Mouse (Mus musculus): ENCODE data around the gene Zbtb46.
"Not testable (repeated sequence)": the region's sequence is repeated elsewhere in the genome, so short reads cannot be mapped to it uniquely, and the experiment has no call there.

Zbtb46 gene

GRCm38 (mm10) chr2:181459153-181459672, at the start of gene Zbtb46:
Zbtb46 (minus strand) TSS chr2:181459426.
- no peaks in the 10 kb centered on the region for H3K36me3 ChIP-seq (ENCODE audit: insufficient read depth, low read length)
- no peak for TF ChIP-seq POU5F1 (IDR thresholded peaks at IDR 0.05; ENCODE audit: borderline replicate concordance, low read length)
- TF ChIP-seq NANOG (IDR thresholded peaks at IDR 0.05; ENCODE audit: borderline replicate concordance, low read length), result no peak
- TF ChIP-seq CTCF (conservative IDR thresholded peaks at IDR 0.05; ENCODE audit: low read length), result no peak
- peaks cover 35% of the 10 kb centered on the region for H3K4me1 ChIP-seq (replicated peaks; ENCODE audit: low read depth, low read length)
- H3K4me3 ChIP-seq (replicated peaks; ENCODE audit: low read length), result peak within 1 kb of the TSS; percentile 99
- H3K9me3 ChIP-seq (ENCODE audit: low read length), result no peaks in the 10 kb centered on the region
- H3K27me3 ChIP-seq (ENCODE audit: insufficient read depth, low read length), result peaks cover 75% of the 10 kb centered on the region

DNA sequence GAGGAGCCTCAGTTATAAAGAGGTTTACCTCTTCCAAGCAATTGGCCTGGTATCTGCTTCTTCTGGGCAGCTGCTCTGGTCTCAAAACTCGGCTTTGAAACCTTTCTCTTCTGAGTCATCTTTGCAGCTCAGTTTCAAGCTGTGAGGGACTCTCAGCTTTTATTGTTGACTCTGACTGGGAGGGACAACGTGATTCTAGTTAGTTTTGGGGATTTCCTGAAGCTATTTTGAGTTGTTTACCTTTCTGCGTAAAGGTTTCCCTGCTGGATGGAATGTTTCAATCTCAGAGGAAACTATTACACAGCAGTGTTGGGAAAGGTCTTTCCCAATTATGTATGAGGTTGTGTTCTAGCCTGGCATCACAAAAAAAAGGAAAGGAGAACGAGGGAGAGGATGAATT, 39.4 kb upstream of the Zbtb46 start:
- H3K9me3 ChIP-seq (ENCODE audit: low read length), result no peaks in the 10 kb centered on the region
- H3K27me3 ChIP-seq (ENCODE audit: insufficient read depth, low read length), result peaks cover 5% of the 10 kb centered on the region; the same call in 1 of the 2 replicates
- H3K4me1 ChIP-seq (replicated peaks; ENCODE audit: low read depth, low read length), result peaks cover 50% of the 10 kb centered on the region
- no peak overlapping the region for H3K4me3 ChIP-seq (replicated peaks; ENCODE audit: low read length)
- TF ChIP-seq NANOG (IDR thresholded peaks at IDR 0.05; ENCODE audit: borderline replicate concordance, low read length), result no peak
- no peak for TF ChIP-seq POU5F1 (IDR thresholded peaks at IDR 0.05; ENCODE audit: borderline replicate concordance, low read length)
- TF ChIP-seq CTCF (conservative IDR thresholded peaks at IDR 0.05; ENCODE audit: low read length), result no peak
- peaks cover 55% of the 10 kb centered on the region for H3K36me3 ChIP-seq (ENCODE audit: insufficient read depth, low read length)

DNA sequence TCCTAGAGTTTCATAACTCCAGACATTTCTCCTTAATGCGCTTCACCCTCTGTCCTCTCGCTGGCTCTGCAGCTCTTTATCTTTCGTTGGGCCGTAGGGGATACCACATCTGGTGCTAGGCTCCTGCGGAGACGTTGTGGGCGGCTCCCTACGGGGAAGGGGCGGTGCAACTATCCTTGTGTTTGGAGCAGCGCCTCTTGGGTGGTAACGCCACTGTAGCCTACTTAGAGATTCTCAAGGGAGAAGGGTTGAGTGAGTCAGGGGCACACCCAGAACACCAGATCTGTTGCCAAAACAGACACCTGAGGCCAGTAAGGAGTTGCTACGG, 38.3 kb upstream of the Zbtb46 start:
- peaks cover 44% of the 10 kb centered on the region for H3K36me3 ChIP-seq (ENCODE audit: insufficient read depth, low read length)
- H3K27me3 ChIP-seq (ENCODE audit: insufficient read depth, low read length), result peaks cover 12% of the 10 kb centered on the region
- peaks cover 58% of the 10 kb centered on the region for H3K4me1 ChIP-seq (replicated peaks; ENCODE audit: low read depth, low read length)
- H3K4me3 ChIP-seq (replicated peaks; ENCODE audit: low read length), result peak overlapping the region; percentile 99
- no peaks in the 10 kb centered on the region for H3K9me3 ChIP-seq (ENCODE audit: low read length)
- TF ChIP-seq CTCF (conservative IDR thresholded peaks at IDR 0.05; ENCODE audit: low read length), result no peak
- TF ChIP-seq POU5F1 (IDR thresholded peaks at IDR 0.05; ENCODE audit: borderline replicate concordance, low read length), result no peak
- TF ChIP-seq NANOG (IDR thresholded peaks at IDR 0.05; ENCODE audit: borderline replicate concordance, low read length), result no peak

DNA sequence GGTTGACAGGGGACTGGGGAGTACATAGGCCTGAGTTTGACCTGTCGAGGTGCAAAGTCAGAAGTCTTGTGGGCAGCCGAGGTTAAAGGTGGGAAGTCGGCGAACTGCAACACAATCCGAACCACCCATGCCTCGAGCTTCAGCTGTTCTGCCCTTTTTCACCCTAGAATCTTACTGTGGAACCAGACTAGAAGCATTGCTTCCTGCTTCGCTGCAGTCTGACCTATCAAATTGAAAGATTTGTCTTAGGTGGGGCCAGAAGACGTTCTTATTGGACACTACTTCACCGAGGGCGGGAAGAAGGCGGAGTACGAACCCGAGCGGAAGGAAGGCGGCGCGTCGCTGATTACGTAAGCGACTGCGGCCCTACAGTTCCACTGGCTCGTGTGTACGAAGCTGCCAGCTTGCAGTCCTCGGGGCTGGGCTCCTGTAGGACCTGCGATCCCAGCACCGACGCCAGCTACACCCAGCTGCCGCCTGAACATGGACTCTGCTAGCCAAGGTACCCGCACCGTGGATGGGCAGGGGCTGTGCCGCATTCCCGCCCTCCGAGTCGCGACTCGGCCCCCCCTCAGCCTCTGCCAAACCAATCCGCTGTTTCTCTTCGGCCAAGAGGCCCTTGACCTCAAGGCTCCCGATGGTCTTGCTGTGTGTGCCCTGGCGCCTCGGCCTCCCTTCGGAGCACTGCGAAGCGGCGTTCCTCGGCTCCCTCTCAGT, 37.8 kb upstream of the Zbtb46 start, which contains the start of gene Tpd52l2:
TSS of gene Tpd52l2 (plus strand) at position 312 of the 717 bp plus-strand sequence.
- no peaks in the 10 kb centered on the region for H3K9me3 ChIP-seq (ENCODE audit: low read length)
- H3K4me1 ChIP-seq (replicated peaks; ENCODE audit: low read depth, low read length), result peaks cover 62% of the 10 kb centered on the region
- peaks cover 39% of the 10 kb centered on the region for H3K36me3 ChIP-seq (ENCODE audit: insufficient read depth, low read length)
- no peak for TF ChIP-seq NANOG (IDR thresholded peaks at IDR 0.05; ENCODE audit: borderline replicate concordance, low read length)
- TF ChIP-seq CTCF (conservative IDR thresholded peaks at IDR 0.05; ENCODE audit: low read length), result no peak
- TF ChIP-seq POU5F1 (IDR thresholded peaks at IDR 0.05; ENCODE audit: borderline replicate concordance, low read length), result no peak
- peak within 1 kb of the TSS; percentile 99 for H3K4me3 ChIP-seq (replicated peaks; ENCODE audit: low read length)
- peaks cover 12% of the 10 kb centered on the region for H3K27me3 ChIP-seq (ENCODE audit: insufficient read depth, low read length)

- Histone ChIP-seq H3K27me3 (ENCODE audit: insufficient read depth, low read length) (peaks cover 12% of the 10 kb centered on the region), H3K4me1 (replicated peaks; ENCODE audit: low read depth, low read length) (peaks cover 67% of the 10 kb centered on the region), H3K9me3 (ENCODE audit: low read length) (no peaks in the 10 kb centered on the region)
These were observed 37.1 kb upstream of the Zbtb46 start for GRCm38 (mm10) chr2:181496281-181496680.

DNA sequence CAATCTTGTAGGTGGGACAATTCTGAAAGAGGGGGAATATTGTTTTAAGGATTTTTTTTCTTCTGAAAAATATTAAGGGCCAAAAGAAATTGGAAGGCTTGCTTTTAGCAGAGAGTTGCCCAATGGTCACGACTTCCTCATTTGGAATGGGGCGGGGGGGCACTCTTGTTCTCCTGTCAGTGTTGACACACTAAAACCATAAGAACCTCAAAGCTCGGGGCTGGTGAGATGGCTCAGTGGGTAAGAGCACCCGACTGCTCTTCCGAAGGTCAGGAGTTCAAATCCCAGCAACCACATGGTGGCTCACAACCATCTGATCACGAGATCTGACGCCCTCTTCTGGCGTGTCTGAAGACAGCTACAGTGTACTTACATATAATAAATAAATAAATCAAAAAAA, 36.6 kb upstream of the Zbtb46 start:
- Histone ChIP-seq H3K4me1 (replicated peaks; ENCODE audit: low read depth, low read length) (peaks cover 67% of the 10 kb centered on the region), H3K4me3 (replicated peaks; ENCODE audit: low read length) (0 out of 2 replicates have a peak overlapping the region, but pooled peaks have one; percentile 99), H3K27me3 (ENCODE audit: insufficient read depth, low read length) (peaks cover 12% of the 10 kb centered on the region), H3K36me3 (ENCODE audit: insufficient read depth, low read length) (peaks cover 27% of the 10 kb centered on the region)
- H3K9me3 ChIP-seq (ENCODE audit: low read length), result not testable (repeated sequence)

More at GRCm38 (mm10) chr2:181496281-181496680, 37.1 kb upstream of the Zbtb46 start:
- Histone ChIP-seq H3K4me3 (replicated peaks; ENCODE audit: low read length) (peak overlapping the region; percentile 99), H3K36me3 (ENCODE audit: insufficient read depth, low read length) (peaks cover 32% of the 10 kb centered on the region)
- no peak for TF ChIP-seq NANOG (IDR thresholded peaks at IDR 0.05; ENCODE audit: borderline replicate concordance, low read length)
- peak; percentile 69 for TF ChIP-seq CTCF (conservative IDR thresholded peaks at IDR 0.05; ENCODE audit: low read length)

DNA sequence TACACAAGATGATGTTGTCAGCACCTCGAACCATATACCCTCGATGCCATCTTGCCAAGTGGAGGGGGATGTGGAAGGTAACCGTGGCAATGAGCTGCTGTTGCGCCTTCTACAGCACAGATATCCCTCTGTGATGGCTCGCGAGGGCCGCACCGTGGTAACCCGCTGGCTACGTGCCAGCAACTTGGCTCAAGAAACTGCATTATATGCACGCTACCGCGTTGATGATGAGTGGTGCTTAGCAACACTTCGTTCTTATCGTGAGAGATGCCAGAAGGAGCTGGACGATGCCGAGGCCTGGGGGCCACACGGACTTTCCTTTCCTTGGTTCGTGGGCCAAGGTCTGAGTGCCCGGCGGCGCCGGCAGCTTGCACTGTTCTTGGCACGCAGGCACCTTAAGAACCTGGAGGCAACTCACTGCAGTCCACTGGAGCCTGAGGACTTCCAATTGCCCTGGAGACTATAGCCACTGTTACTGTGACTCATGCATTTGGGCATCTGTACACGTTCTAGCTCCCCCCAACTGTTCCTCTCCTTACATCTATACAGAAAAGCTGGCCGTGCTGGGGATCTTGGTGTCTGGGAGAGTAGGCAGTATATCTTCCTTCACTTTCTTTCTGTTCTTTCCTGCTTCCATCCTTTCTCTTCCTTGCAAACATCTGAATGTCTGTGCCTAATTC, 35.2 kb upstream of the Zbtb46 start:
- peaks cover 13% of the 10 kb centered on the region for H3K36me3 ChIP-seq (ENCODE audit: insufficient read depth, low read length)
- peak overlapping the region; percentile 70 for H3K4me3 ChIP-seq (replicated peaks; ENCODE audit: low read length)
- no peak for TF ChIP-seq NANOG (IDR thresholded peaks at IDR 0.05; ENCODE audit: borderline replicate concordance, low read length)
- no peak for TF ChIP-seq POU5F1 (IDR thresholded peaks at IDR 0.05; ENCODE audit: borderline replicate concordance, low read length)
- TF ChIP-seq CTCF (conservative IDR thresholded peaks at IDR 0.05; ENCODE audit: low read length), result no peak
- H3K9me3 ChIP-seq (ENCODE audit: low read length), result no peaks in the 10 kb centered on the region
- H3K27me3 ChIP-seq (ENCODE audit: insufficient read depth, low read length), result peaks cover 12% of the 10 kb centered on the region
- H3K4me1 ChIP-seq (replicated peaks; ENCODE audit: low read depth, low read length), result peaks cover 64% of the 10 kb centered on the region

DNA sequence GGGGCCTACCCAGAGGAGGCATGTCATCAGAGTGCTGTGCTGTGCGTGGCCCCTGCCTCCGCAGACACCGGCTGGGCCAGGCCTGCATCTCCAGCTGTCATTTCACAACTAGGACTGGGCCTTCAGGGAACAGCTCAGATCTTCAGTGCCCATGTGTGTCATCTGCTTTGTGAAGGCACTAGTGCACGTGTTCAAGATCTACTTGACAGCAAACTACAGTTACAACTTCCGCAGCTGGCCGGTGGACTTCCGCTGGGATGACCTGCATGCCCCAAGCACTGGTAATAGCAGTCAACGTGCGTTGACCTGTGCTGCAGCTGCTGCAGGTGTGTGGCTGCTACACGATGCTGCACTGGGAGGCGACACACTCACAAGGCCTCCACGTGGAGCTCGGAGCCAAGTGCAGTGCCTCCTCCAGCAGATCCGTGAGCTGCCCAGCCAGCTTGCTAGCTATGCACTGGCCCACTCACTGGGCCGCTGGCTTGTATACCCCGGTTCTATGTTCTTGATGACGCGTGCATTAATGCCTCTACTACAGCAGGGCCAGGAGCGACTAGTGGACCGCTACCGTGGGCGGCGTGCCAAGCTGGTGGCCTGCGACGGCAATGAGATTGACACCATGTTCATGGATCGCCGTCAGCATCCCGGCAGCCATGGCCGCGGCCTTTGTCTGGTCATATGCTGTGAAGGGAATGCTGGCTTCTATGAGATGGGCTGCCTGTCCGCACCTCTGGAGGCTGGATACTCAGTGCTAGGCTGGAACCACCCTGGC, 34.1 kb upstream of the Zbtb46 start, which contains the start of gene Abhd16b:
TSS of gene Abhd16b (plus strand) at position 51 of the 772 bp plus-strand sequence.
- TF ChIP-seq CTCF (conservative IDR thresholded peaks at IDR 0.05; ENCODE audit: low read length) (no peak), NANOG (IDR thresholded peaks at IDR 0.05; ENCODE audit: borderline replicate concordance, low read length) (no peak), POU5F1 (IDR thresholded peaks at IDR 0.05; ENCODE audit: borderline replicate concordance, low read length) (no peak)
- H3K9me3 ChIP-seq (ENCODE audit: low read length), result no peaks in the 10 kb centered on the region
- peaks cover 2% of the 10 kb centered on the region for H3K36me3 ChIP-seq (ENCODE audit: insufficient read depth, low read length)
- H3K27me3 ChIP-seq (ENCODE audit: insufficient read depth, low read length), result peaks cover 12% of the 10 kb centered on the region
- H3K4me1 ChIP-seq (replicated peaks; ENCODE audit: low read depth, low read length), result peaks cover 59% of the 10 kb centered on the region
- peak within 1 kb of the TSS; percentile 70 for H3K4me3 ChIP-seq (replicated peaks; ENCODE audit: low read length)

Data from E14TG2a.4 (cell line).